Mouse (Mus musculus) testis, adult 2 months (tissue): ENCODE measurements at regions not wholly inside any gene's neighbourhood (a gene's known extent, or its start where the extent isn't known, plus 50 kb on each side); places are given as distances from the start of the nearest gene placed in this dataset.

Source experiments
- CTCF ChIP-seq: fragments of 200-500 bp; IDR thresholded peaks from 2 replicates; pipeline ENCODE4 v1.5.1; 2012; ENCODE audit warnings: low read depth, mild to moderate bottlenecking, inconsistent platforms, low read length, moderate library complexity; ENCODE audit not compliant: control insufficient read depth, insufficient read depth, insufficient replicate concordance
- POLR2A ChIP-seq: fragments of 200-500 bp; IDR thresholded peaks from 2 replicates; pipeline ENCODE4 v1.6.1; 2012; ENCODE audit warnings: low read depth, mild to moderate bottlenecking, inconsistent platforms, low read length, moderate library complexity; ENCODE audit not compliant: control insufficient read depth

DNA sequence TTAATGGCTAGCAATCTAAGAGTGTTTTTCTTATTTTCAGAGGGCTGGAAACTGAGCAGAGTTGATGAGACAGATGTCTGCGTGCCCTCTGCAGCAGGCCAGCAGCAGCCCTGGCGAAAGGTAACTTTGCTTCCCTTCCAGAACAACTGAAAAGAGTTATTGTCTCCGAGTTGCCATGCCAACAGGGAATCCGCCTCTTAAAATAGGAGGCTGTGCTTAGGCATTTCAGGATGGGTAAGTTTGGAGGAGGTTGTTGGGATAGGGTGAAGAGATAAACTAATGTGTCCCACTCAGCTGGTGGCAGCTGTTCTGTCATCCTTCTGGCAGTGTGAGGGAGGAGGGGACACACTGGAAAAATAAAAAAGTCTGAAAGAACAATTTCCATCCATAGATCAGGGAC is 100.6 kb upstream of the Sertad2 start:
- TF ChIP-seq CTCF (no peak), POLR2A (no peak)
